Mouse (Mus musculus): ENCODE measurements at regions not wholly inside any gene's neighbourhood (a gene's known extent, or its start where the extent isn't known, plus 50 kb on each side); places are given as distances from the start of the nearest gene placed in this dataset.
"Not testable (repeated sequence)": the region's sequence is repeated elsewhere in the genome, so short reads cannot be mapped to it uniquely, and the experiment has no call there.

DNA sequence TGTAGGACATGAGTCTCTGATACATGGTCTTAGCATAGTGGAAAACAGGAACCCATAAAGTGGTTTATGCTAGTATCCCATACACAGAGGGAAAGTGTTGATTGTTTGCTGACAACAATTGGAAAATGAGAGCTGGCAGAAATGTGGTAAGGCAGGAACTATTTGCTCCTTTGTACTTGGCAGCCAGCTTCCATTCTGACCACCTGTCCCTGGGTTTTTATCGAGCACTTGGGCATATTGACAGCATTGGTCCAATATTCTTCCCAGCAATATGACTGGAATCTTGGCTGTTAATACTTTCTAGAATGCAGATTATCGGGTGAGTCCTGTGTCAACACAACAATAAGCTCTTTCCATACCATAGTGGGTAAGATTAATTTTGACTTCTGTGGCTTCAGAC, 67.7 kb downstream of the Sult1c2 start:
- ATAC-seq; H3K4me1 ChIP-seq; H3K36me3 ChIP-seq (ENCODE audit: poor library complexity, severe bottlenecking); H3K9ac ChIP-seq; H3K4me3 ChIP-seq; H3K27ac ChIP-seq; H3K9me3 ChIP-seq (replicated peaks); H3K4me2 ChIP-seq; H3K27me3 ChIP-seq: not testable (repeated sequence)
- 85% methylated on average over 2 of the region's 2 CpGs for WGBS

DNA sequence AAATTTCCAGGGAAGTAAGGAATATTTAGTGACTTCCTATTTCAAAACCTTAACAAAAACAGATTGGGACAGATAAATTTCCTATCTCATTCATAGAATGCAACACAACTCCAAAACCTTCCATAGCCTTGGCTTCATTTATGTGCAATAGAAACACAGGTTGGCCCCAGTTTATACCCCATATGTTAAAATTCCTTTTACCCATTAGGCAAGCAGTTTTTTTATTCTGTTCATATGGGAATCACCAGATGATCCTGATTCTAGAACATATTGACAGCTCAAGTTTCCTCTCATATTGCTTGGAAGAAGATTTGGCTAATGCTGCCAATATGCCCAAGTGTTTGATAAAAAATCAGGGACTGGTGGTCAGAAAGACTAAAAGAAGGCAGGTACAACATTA, 71.8 kb upstream of the Sgo1 start:
- Histone ChIP-seq H3K36me3 (ENCODE audit: poor library complexity, severe bottlenecking) (no peaks in the 10 kb centered on the region), H3K4me1 (no peaks in the 10 kb centered on the region), H3K27ac (no peak overlapping the region), H3K4me3 (no peak overlapping the region), H3K4me2 (no peak overlapping the region), H3K9ac (no peak overlapping the region), H3K27me3 (no peaks in the 10 kb centered on the region), H3K9me3 (replicated peaks) (no peaks in the 10 kb centered on the region; the same call in 1 of the 2 replicates)
- peak; percentile 36; the same call in 1 of the 2 replicates for ATAC-seq

DNA sequence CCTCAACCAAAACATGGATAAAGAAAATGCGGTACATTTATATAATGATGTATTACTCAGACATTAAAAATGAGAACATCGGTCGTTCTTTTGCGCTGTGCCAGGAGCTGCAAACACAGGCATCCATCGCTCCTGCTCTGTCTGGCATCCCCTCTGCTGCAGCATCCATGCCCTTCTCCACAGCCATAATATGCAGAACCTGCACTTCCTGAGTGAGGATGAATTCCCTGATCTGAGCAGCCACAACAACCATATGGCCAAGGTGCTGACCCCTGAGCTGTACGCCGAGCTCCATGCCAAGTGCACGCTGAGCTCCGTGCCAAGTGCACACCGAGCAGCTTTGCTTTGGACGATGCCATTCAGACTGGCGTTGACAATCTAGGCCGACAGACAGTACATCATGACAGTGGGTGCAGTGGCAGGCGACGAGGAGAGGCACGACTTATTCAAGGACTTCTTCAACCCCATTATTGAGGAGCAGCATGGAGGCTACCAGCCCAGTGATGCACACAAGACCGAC, 56.9 kb upstream of the Sgo1 start:
- no peak overlapping the region for H3K4me3 ChIP-seq
- ATAC-seq, result no peak
- WGBS, result 92% methylated on average over 17 of the region's 17 CpGs
- no peaks in the 10 kb centered on the region for H3K36me3 ChIP-seq (ENCODE audit: poor library complexity, severe bottlenecking)
- H3K9me3 ChIP-seq (replicated peaks), result 0 out of 2 replicates have a peak, but pooled peaks cover 4% of the 10 kb centered on the region
- no peak overlapping the region for H3K9ac ChIP-seq
- no peak overlapping the region for H3K27ac ChIP-seq
- no peaks in the 10 kb centered on the region for H3K27me3 ChIP-seq
- H3K4me1 ChIP-seq, result no peaks in the 10 kb centered on the region
- H3K4me2 ChIP-seq, result no peak overlapping the region

All from forebrain, embryonic 13.5 days (tissue).